In genomic region chr13:88972355-88972754, GRCm38 (mm10) we compare ENCODE assay signal across 29 mouse cellular contexts.
"Had no signal": no experiment of that assay in that cellular context is flagged by ENCODE, and none has a peak within 500 bp of the region (broad histone marks: within the 10 kb centered on the region; RNA-seq: fewer than 3 reads in every experiment).

No protein-coding gene starts in this region.

- H3K27ac ChIP-seq: embryonic facial prominence, embryonic 10.5 days; embryonic facial prominence, embryonic 12.5 days; embryonic facial prominence, embryonic 13.5 days; embryonic facial prominence, embryonic 15.5 days; forebrain, embryonic 10.5 days; forebrain, embryonic 12.5 days; forebrain, embryonic 13.5 days; forebrain, embryonic 15.5 days; gastrocnemius, adult 2 months; heart, adult 2 months had no signal

- H3K4me3 ChIP-seq: embryonic facial prominence, embryonic 10.5 days; embryonic facial prominence, embryonic 12.5 days; embryonic facial prominence, embryonic 13.5 days; embryonic facial prominence, embryonic 15.5 days; erythroblast, embryonic 14.5 days; forebrain, embryonic 10.5 days; forebrain, embryonic 12.5 days; forebrain, embryonic 13.5 days; forebrain, embryonic 15.5 days; gastrocnemius, adult 2 months; heart, adult 2 months had no signal

- H3K27me3 ChIP-seq: embryonic facial prominence, embryonic 12.5 days; embryonic facial prominence, embryonic 13.5 days; embryonic facial prominence, embryonic 15.5 days; forebrain, embryonic 12.5 days; forebrain, embryonic 13.5 days; forebrain, embryonic 15.5 days had no signal

- H3K36me3 ChIP-seq: embryonic facial prominence, embryonic 10.5 days; embryonic facial prominence, embryonic 12.5 days; embryonic facial prominence, embryonic 13.5 days; embryonic facial prominence, embryonic 15.5 days; forebrain, embryonic 10.5 days; forebrain, embryonic 12.5 days; forebrain, embryonic 15.5 days had no signal

- H3K9ac ChIP-seq: embryonic facial prominence, embryonic 12.5 days; embryonic facial prominence, embryonic 13.5 days; embryonic facial prominence, embryonic 15.5 days; forebrain, embryonic 12.5 days; forebrain, embryonic 13.5 days; forebrain, embryonic 15.5 days; forebrain, postnatal 0 days had no signal

- H3K4me1 ChIP-seq: embryonic facial prominence, embryonic 10.5 days; embryonic facial prominence, embryonic 12.5 days; embryonic facial prominence, embryonic 13.5 days; embryonic facial prominence, embryonic 15.5 days; forebrain, embryonic 10.5 days; forebrain, embryonic 12.5 days; forebrain, embryonic 13.5 days; forebrain, embryonic 15.5 days had no signal

- ATAC-seq: forebrain, embryonic 13.5 days; forebrain, embryonic 14.5 days; forebrain, embryonic 15.5 days; forebrain, embryonic 16.5 days; forebrain, postnatal 0 days had no signal

- DNase-seq: cerebellum, adult 2 months; cerebellum, adult 8-10 months; cerebellum, adult 9-10 months; cerebellum, adult 9-11 months; cerebellum, postnatal 10 days; cerebellum, postnatal 14 days; cerebellum, postnatal 25 days; cerebellum, postnatal 36 days; embryo, embryonic 11 days; forebrain, postnatal 0 days; gastrocnemius, adult 2 months; gastrocnemius, postnatal 10 days; gastrocnemius, postnatal 14 days; gastrocnemius, postnatal 25 days; gastrocnemius, postnatal 36 days; heart, adult 11 months; heart, adult 18-20 months; heart, adult 2 months had no signal

- H3K9me3 ChIP-seq: embryonic facial prominence, embryonic 10.5 days; embryonic facial prominence, embryonic 12.5 days; embryonic facial prominence, embryonic 13.5 days; embryonic facial prominence, embryonic 15.5 days; forebrain, embryonic 10.5 days; forebrain, embryonic 12.5 days; forebrain, embryonic 13.5 days; forebrain, embryonic 15.5 days had no signal

- H3K4me2 ChIP-seq: embryonic facial prominence, embryonic 12.5 days; embryonic facial prominence, embryonic 13.5 days; embryonic facial prominence, embryonic 15.5 days; forebrain, embryonic 12.5 days; forebrain, embryonic 13.5 days; forebrain, embryonic 15.5 days had no signal
